Mouse (Mus musculus) R1 (cell line): ENCODE results near the gene Cd33.
A peak's percentile ranks its signal among the peaks of the same experiment; 100 is the strongest.

Experiments
- DNase-seq: peaks from one replicate; pipeline ENCODE4 v3.0.0-alpha.2; 2018; ENCODE audit warnings: low read depth, low spot score

Gene Cd33

GRCm38 (mm10) chr7:43544225-43544977, at the start of gene Cd33:
Cd33 (minus strand) TSS chr7:43544428.
- DNase-seq: no peak

- DNase-seq: peak; percentile 35
Measured at GRCm38 (mm10) chr7:43584790-43585189, 40.6 kb upstream of the Cd33 start.

GRCm38 (mm10) chr7:43580526-43580925, 36.3 kb upstream of the Cd33 start:
- DNase-seq: no peak

- peak; percentile 99 for DNase-seq
Measured at GRCm38 (mm10) chr7:43579440-43580171, 35.4 kb upstream of the Cd33 start, which contains the start of gene Zfp719. Zfp719 (plus strand) TSS chr7:43579610.

- no peak for DNase-seq
Measured at GRCm38 (mm10) chr7:43571216-43571615, 27.0 kb upstream of the Cd33 start.

GRCm38 (mm10) chr7:43563300-43563699, 19.1 kb upstream of the Cd33 start:
- DNase-seq: peak; percentile 6

GRCm38 (mm10) chr7:43562651-43563070, 18.4 kb upstream of the Cd33 start:
- peak; percentile 95 for DNase-seq

- peak; percentile 99 for DNase-seq
Measured at GRCm38 (mm10) chr7:43562006-43562633, 17.9 kb upstream of the Cd33 start, which contains the start of gene Zfp658. Zfp658 (plus strand) TSS chr7:43562256.

- DNase-seq: no peak
Measured at GRCm38 (mm10) chr7:43556901-43557300, 12.7 kb upstream of the Cd33 start.

GRCm38 (mm10) chr7:43555351-43555750, 11.1 kb upstream of the Cd33 start:
- peak; percentile 19 for DNase-seq

- DNase-seq: peak; percentile 17
Measured at GRCm38 (mm10) chr7:43554550-43554949, 10.3 kb upstream of the Cd33 start.

GRCm38 (mm10) chr7:43553153-43553552, 8.9 kb upstream of the Cd33 start:
- no peak for DNase-seq

GRCm38 (mm10) chr7:43548206-43548605, 4.0 kb upstream of the Cd33 start:
- no peak for DNase-seq

GRCm38 (mm10) chr7:43547666-43548065, 3.4 kb upstream of the Cd33 start:
- peak; percentile 98 for DNase-seq

GRCm38 (mm10) chr7:43545656-43546545, 1.7 kb upstream of the Cd33 start:
- DNase-seq: no peak

GRCm38 (mm10) chr7:43538524-43538923, 5.7 kb downstream of the Cd33 start:
- DNase-seq: no peak

- DNase-seq: no peak
Measured at GRCm38 (mm10) chr7:43532936-43533505, 11.2 kb downstream of the Cd33 start.

- no peak for DNase-seq
Measured at GRCm38 (mm10) chr7:43530216-43530785, 13.9 kb downstream of the Cd33 start.

GRCm38 (mm10) chr7:43525313-43525712, 18.9 kb downstream of the Cd33 start:
- peak; percentile 27 for DNase-seq

- no peak for DNase-seq
Measured at GRCm38 (mm10) chr7:43522776-43523175, 21.5 kb downstream of the Cd33 start.

GRCm38 (mm10) chr7:43518341-43518740, 25.9 kb downstream of the Cd33 start:
- no peak for DNase-seq
